Mouse (Mus musculus) brain, embryonic 14.5 days (tissue): ENCODE measurements around the gene Mbd3.

Source experiments
- CTCF ChIP-seq: fragments of 200-500 bp; IDR thresholded peaks from 2 replicates; pipeline ENCODE4 v1.5.1; 2012; ENCODE audit warnings: inconsistent platforms, mild to moderate bottlenecking, moderate library complexity, borderline replicate concordance; ENCODE audit not compliant: insufficient read depth, insufficient read length; ENCODE audit errors: extremely low read depth
- POLR2A ChIP-seq: fragments of 200-500 bp; IDR thresholded peaks from 2 replicates; pipeline ENCODE4 v1.6.1; 2012; ENCODE audit warnings: mild to moderate bottlenecking, inconsistent platforms, borderline replicate concordance; ENCODE audit not compliant: poor library complexity, insufficient read depth, insufficient read length, severe bottlenecking; ENCODE audit errors: extremely low read depth

DNA sequence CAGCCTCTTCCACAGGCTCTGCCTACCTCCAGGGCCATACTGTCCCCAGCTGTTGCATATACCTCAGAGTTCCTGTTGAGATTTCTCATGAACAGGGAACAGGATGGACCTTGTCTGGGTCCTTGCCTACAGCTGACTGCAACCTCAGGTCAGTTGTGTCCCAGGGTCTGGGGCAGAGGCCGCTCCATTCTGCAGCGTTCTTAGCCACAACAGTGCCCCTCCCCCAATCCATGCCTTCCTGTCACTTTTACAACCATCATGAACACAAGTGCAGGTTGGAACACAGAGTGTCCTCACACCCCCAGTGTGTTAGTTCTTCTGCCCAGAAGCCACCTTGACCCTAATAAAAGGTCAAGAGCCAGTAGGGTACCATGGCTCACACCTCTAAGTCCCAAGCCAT is 10.6 kb downstream of the Mbd3 start:
- TF ChIP-seq CTCF: no peak
- no peak for TF ChIP-seq POLR2A
